Mouse (Mus musculus): ENCODE data around the gene Ly6g6f. TPM values are rescaled to one million over a fixed set of nuclear protein-coding genes. Genes with fewer than 3 reads are reported as not detected.

Gene Ly6g6f
- polyA plus RNA-seq, 1 experiment: 0.19 TPM

GRCm38 (mm10) chr17:35046681-35047455 is 38.5 kb downstream of the Ly6g6f start, which contains the start of gene Msh5:
TSS of gene Msh5 (minus strand) at chr17:35046745.

Other genes starting within 250 kb of the Ly6g6f start
- gene Stk19, start 248.7 kb downstream of the Ly6g6f start, polyA plus RNA-seq (2012; rRNA removed): 75.7 and 76.3 TPM in 2 replicates
- gene Dxo, start 248.6 kb downstream of the Ly6g6f start, polyA plus RNA-seq (2012; rRNA removed): 61.1 and 67.6 TPM in 2 replicates
- 89.7 and 90.9 TPM in 2 replicates for gene Skiv2l, start 235.4 kb downstream of the Ly6g6f start, polyA plus RNA-seq (2012; rRNA removed)
- 50.7 and 54.7 TPM in 2 replicates for gene Nelfe, start 235.2 kb downstream of the Ly6g6f start, polyA plus RNA-seq (2012; rRNA removed)
- gene Cfb, start 223.1 kb downstream of the Ly6g6f start, polyA plus RNA-seq (2012; rRNA removed): 0.29 and 2.0 TPM in 2 replicates
- 73.3 and 74.1 TPM in 2 replicates for gene Zbtb12, start 206.1 kb downstream of the Ly6g6f start, polyA plus RNA-seq (2012; rRNA removed)
- 0.29 TPM in 1 of 2 replicates, not detected in the other for gene Gm20547, start 203.6 kb downstream of the Ly6g6f start, polyA plus RNA-seq (2012; rRNA removed)
- gene C2, start 187.3 kb downstream of the Ly6g6f start, polyA plus RNA-seq (2012; rRNA removed): 2.4 and 3.2 TPM in 2 replicates
- 311 and 328 TPM in 2 replicates for gene Ehmt2, start 187.1 kb downstream of the Ly6g6f start, polyA plus RNA-seq (2012; rRNA removed)
- 0.04 and 0.06 TPM in 2 replicates for gene Slc44a4, start 171.1 kb downstream of the Ly6g6f start, polyA plus RNA-seq (2012; rRNA removed)
- gene Neu1, start 154.4 kb downstream of the Ly6g6f start, polyA plus RNA-seq (2012; rRNA removed): 30.5 and 30.9 TPM in 2 replicates
- gene Hspa1b, start 126.4 kb downstream of the Ly6g6f start, polyA plus RNA-seq (2012; rRNA removed): 8.8 and 9.7 TPM in 2 replicates
- not detected in 2 replicates for gene Gm20481, start 115.7 kb downstream of the Ly6g6f start, polyA plus RNA-seq (2012; rRNA removed)
- 13.2 and 13.5 TPM in 2 replicates for gene Hspa1a, start 113.5 kb downstream of the Ly6g6f start, polyA plus RNA-seq (2012; rRNA removed)
- gene Hspa1l, start 112.9 kb downstream of the Ly6g6f start, polyA plus RNA-seq (2012; rRNA removed): 0.62 and 0.90 TPM in 2 replicates
- gene Lsm2, start 103.7 kb downstream of the Ly6g6f start, polyA plus RNA-seq (2012; rRNA removed): 93.6 and 101 TPM in 2 replicates
- 78.1 and 85.3 TPM in 2 replicates for gene Vars, start 84.6 kb downstream of the Ly6g6f start, polyA plus RNA-seq (2012; rRNA removed)
- 0.48 TPM in 2 replicates for gene Vwa7, start 69.0 kb downstream of the Ly6g6f start, polyA plus RNA-seq (2012; rRNA removed)
- gene Sapcd1, start 57.6 kb downstream of the Ly6g6f start, polyA plus RNA-seq (2012; rRNA removed): 2.1 and 2.3 TPM in 2 replicates
- gene Msh5, start 38.9 kb downstream of the Ly6g6f start, polyA plus RNA-seq (2012; rRNA removed): 2.7 and 3.0 TPM in 2 replicates
- gene Clic1, start 35.6 kb downstream of the Ly6g6f start, polyA plus RNA-seq (2012; rRNA removed): 45.7 and 47.6 TPM in 2 replicates
- 243 and 254 TPM in 2 replicates for gene Ddah2, start 26.6 kb downstream of the Ly6g6f start, polyA plus RNA-seq (2012; rRNA removed)
- 2.1 TPM in 1 of 2 replicates, not detected in the other for gene Ly6g6c, start 20.2 kb downstream of the Ly6g6f start, polyA plus RNA-seq (2012; rRNA removed)
- 0.03 and 0.10 TPM in 2 replicates for gene Mpig6b, start 19.4 kb downstream of the Ly6g6f start, polyA plus RNA-seq (2012; rRNA removed)
- gene Ly6g6e, start 8.7 kb downstream of the Ly6g6f start, polyA plus RNA-seq (2012; rRNA removed): 6.6 and 10.1 TPM in 2 replicates
- 1.3 and 1.6 TPM in 2 replicates for gene Ly6g6d, start 7.5 kb downstream of the Ly6g6f start, polyA plus RNA-seq (2012; rRNA removed)
- 110 and 114 TPM in 2 replicates for gene Abhd16a, start 3.7 kb upstream of the Ly6g6f start, polyA plus RNA-seq (2012; rRNA removed)
- gene Ly6g5c, start 22.7 kb upstream of the Ly6g6f start, polyA plus RNA-seq (2012; rRNA removed): not detected in 2 replicates
- gene Ly6g5b, start 29.8 kb upstream of the Ly6g6f start, polyA plus RNA-seq (2012; rRNA removed): 2.3 TPM in 2 replicates
- 17.4 and 18.3 TPM in 2 replicates for gene Gpank1, start 35.8 kb upstream of the Ly6g6f start, polyA plus RNA-seq (2012; rRNA removed)
- 170 and 198 TPM in 2 replicates for gene Csnk2b, start 36.4 kb upstream of the Ly6g6f start, polyA plus RNA-seq (2012; rRNA removed)
- 5.2 and 5.6 TPM in 2 replicates for gene D17H6S53E, start 40.8 kb upstream of the Ly6g6f start, polyA plus RNA-seq (2012; rRNA removed)
- 0.65 and 0.84 TPM in 2 replicates for gene Apom, start 46.4 kb upstream of the Ly6g6f start, polyA plus RNA-seq (2012; rRNA removed)
- 237 and 290 TPM in 2 replicates for gene Bag6, start 49.6 kb upstream of the Ly6g6f start, polyA plus RNA-seq (2012; rRNA removed)
- gene Prrc2a, start 79.3 kb upstream of the Ly6g6f start, polyA plus RNA-seq (2012; rRNA removed): 228 and 250 TPM in 2 replicates
- 3.7 and 3.9 TPM in 2 replicates for gene Aif1, start 90.5 kb upstream of the Ly6g6f start, polyA plus RNA-seq (2012; rRNA removed)
- 15.7 and 18.5 TPM in 2 replicates for gene Lst1, start 102.8 kb upstream of the Ly6g6f start, polyA plus RNA-seq (2012; rRNA removed)
- 0.76 and 0.84 TPM in 2 replicates for gene Ltb, start 108.8 kb upstream of the Ly6g6f start, polyA plus RNA-seq (2012; rRNA removed)
- gene Tnf, start 116.4 kb upstream of the Ly6g6f start, polyA plus RNA-seq (2012; rRNA removed): 0.05 TPM in 2 replicates
- gene Lta, start 119.7 kb upstream of the Ly6g6f start, polyA plus RNA-seq (2012; rRNA removed): 0.57 and 0.62 TPM in 2 replicates
- not detected in 2 replicates for gene Gm16181, start 135.2 kb upstream of the Ly6g6f start, polyA plus RNA-seq (2012; rRNA removed)
- 147 and 148 TPM in 2 replicates for gene Atp6v1g2, start 148.1 kb upstream of the Ly6g6f start, polyA plus RNA-seq (2012; rRNA removed)
- gene Nfkbil1, start 150.2 kb upstream of the Ly6g6f start, polyA plus RNA-seq (2012; rRNA removed): 14.3 and 14.8 TPM in 2 replicates
- gene Ddx39b, start 156.1 kb upstream of the Ly6g6f start, polyA plus RNA-seq (2012; rRNA removed): 727 and 778 TPM in 2 replicates
- 60.4 and 60.8 TPM in 2 replicates for gene H2-D1, start 177.1 kb upstream of the Ly6g6f start, polyA plus RNA-seq (2012; rRNA removed)
- 0.27 and 0.48 TPM in 2 replicates for gene H2-Q1, start 234.8 kb upstream of the Ly6g6f start, polyA plus RNA-seq (2012; rRNA removed)